17 mouse cellular contexts compared by ENCODE assay signal in genomic region chr3:41326211-41327104, GRCm38 (mm10).
DNase-seq lines count a peak whose midpoint lies in the region; ATAC-seq and TF ChIP-seq lines count a peak whose summit lies in the region.
"Had no signal": no experiment of that assay in that cellular context is flagged by ENCODE, and none has a peak within 500 bp of the region (broad histone marks: within the 10 kb centered on the region; RNA-seq: fewer than 3 reads in every experiment).

No protein-coding gene starts in this region.

- H3K27me3 ChIP-seq in kidney, embryonic 15.5 days = no peaks in the 10 kb centered on the region
- no peaks in the 10 kb centered on the region for H3K27me3 ChIP-seq in lung, postnatal 0 days (replicated peaks; ENCODE audit: insufficient read depth, low read length)
- H3K27me3 ChIP-seq: embryonic facial prominence, embryonic 12.5 days; neural tube, embryonic 13.5 days had no signal

- no peak overlapping the region for H3K9ac ChIP-seq in kidney, embryonic 15.5 days
- no peak overlapping the region for H3K9ac ChIP-seq in lung, postnatal 0 days (replicated peaks; ENCODE audit: low read depth)
- H3K9ac ChIP-seq: embryonic facial prominence, embryonic 12.5 days; neural tube, embryonic 13.5 days had no signal

- ATAC-seq in kidney, embryonic 15.5 days (replicated peaks; ENCODE audit: low FRiP score) = no peak
- peak; percentile 27 for ATAC-seq in lung, postnatal 0 days
- ATAC-seq: activated CD4-positive, CD25-positive, alpha-beta regulatory T cell, adult 4 months; CD4-positive, CD25-positive, alpha-beta regulatory T cell, adult 4 months; hindbrain, postnatal 0 days had no signal

- TF ChIP-seq EP300 in lung, postnatal 0 days (IDR thresholded peaks at IDR 0.05) = no peak

- peak overlapping the region; percentile 41; the same call in 1 of the 2 replicates for H3K27ac ChIP-seq in kidney, embryonic 15.5 days
- H3K27ac ChIP-seq in lung, postnatal 0 days (ENCODE audit: low read length) = no peak overlapping the region
- H3K27ac ChIP-seq: embryonic facial prominence, embryonic 12.5 days; hindbrain, postnatal 0 days; left cerebral cortex, adult 2 months; neural tube, embryonic 13.5 days; stomach, postnatal 0 days had no signal

- no peak for TF ChIP-seq CTCF in lung, postnatal 0 days (IDR thresholded peaks at IDR 0.05)

- H3K36me3 ChIP-seq in kidney, embryonic 15.5 days = no peaks in the 10 kb centered on the region
- H3K36me3 ChIP-seq in lung, postnatal 0 days (ENCODE audit: insufficient read depth, low read length) = no peaks in the 10 kb centered on the region
- H3K36me3 ChIP-seq: embryonic facial prominence, embryonic 12.5 days; neural tube, embryonic 13.5 days had no signal

- H3K4me2 ChIP-seq in kidney, embryonic 15.5 days = no peak overlapping the region
- H3K4me2 ChIP-seq in lung, postnatal 0 days (replicated peaks; ENCODE audit: low read depth, low read length) = no peak overlapping the region
- H3K4me2 ChIP-seq: embryonic facial prominence, embryonic 12.5 days; neural tube, embryonic 13.5 days had no signal

- no peak overlapping the region for H3K4me3 ChIP-seq in kidney, embryonic 15.5 days (replicated peaks)
- no peak overlapping the region for H3K4me3 ChIP-seq in lung, postnatal 0 days (ENCODE audit: low read depth, low read length)
- H3K4me3 ChIP-seq: embryonic facial prominence, embryonic 12.5 days; left cerebral cortex, adult 2 months; neural tube, embryonic 13.5 days had no signal

- 65% methylated on average over 12 of the region's 12 CpGs for WGBS in kidney, embryonic 15.5 days
- WGBS in lung, postnatal 0 days = 45% methylated on average over 12 of the region's 12 CpGs

- no peak for DNase-seq in kidney, postnatal 14 days
- no peak for DNase-seq in lung, postnatal 0 days (ENCODE audit: low spot score)
- no peak for DNase-seq in lung, postnatal 25 days (ENCODE audit: low spot score)
- DNase-seq in gastrocnemius, postnatal 10 days = peak; percentile 8
- DNase-seq in skeletal muscle tissue, adult 2 months (ENCODE audit: low read depth, low spot score) = peak; percentile 12
- DNase-seq in adrenal gland, postnatal 10 days = no peak
- DNase-seq: cerebellum, postnatal 36 days; liver; spleen, adult 18-20 months had no signal

- peaks cover 6% of the 10 kb centered on the region; the same call in 1 of the 2 replicates for H3K4me1 ChIP-seq in kidney, embryonic 15.5 days
- no peaks in the 10 kb centered on the region for H3K4me1 ChIP-seq in lung, postnatal 0 days (ENCODE audit: insufficient read depth, low read depth, low read length)
- H3K4me1 ChIP-seq: embryonic facial prominence, embryonic 12.5 days; neural tube, embryonic 13.5 days had no signal

- H3K9me3 ChIP-seq in kidney, embryonic 15.5 days (replicated peaks) = no peaks in the 10 kb centered on the region
- no peaks in the 10 kb centered on the region for H3K9me3 ChIP-seq in lung, postnatal 0 days (ENCODE audit: low read length)
- H3K9me3 ChIP-seq: neural tube, embryonic 13.5 days had no signal

Comparison
In these comparisons a context has a peak if more than half of its experiments do, and no peak if none do; other contexts are left out.
1. DNase-seq: peak in gastrocnemius, postnatal 10 days (single experiment) and skeletal muscle tissue, adult 2 months (single experiment); none in kidney, postnatal 14 days (single experiment), lung, postnatal 0 days (single experiment), lung, postnatal 25 days (single experiment) and adrenal gland, postnatal 10 days (single experiment).